Mouse (Mus musculus) kidney, adult 11 months (tissue): Measurements from ENCODE around the gene Mkln1.
"Not testable (repeated sequence)": the region's sequence is repeated elsewhere in the genome, so short reads cannot be mapped to it uniquely, and the experiment has no call there.

ENCODE experiments used
- DNase-seq: peaks from one replicate; pipeline ENCODE4 v3.0.0; 2022

Gene Mkln1

GRCm38 (mm10) chr6:31560138-31560959 lies 161.8 kb downstream of the Mkln1 start:
- no peak for DNase-seq

DNA sequence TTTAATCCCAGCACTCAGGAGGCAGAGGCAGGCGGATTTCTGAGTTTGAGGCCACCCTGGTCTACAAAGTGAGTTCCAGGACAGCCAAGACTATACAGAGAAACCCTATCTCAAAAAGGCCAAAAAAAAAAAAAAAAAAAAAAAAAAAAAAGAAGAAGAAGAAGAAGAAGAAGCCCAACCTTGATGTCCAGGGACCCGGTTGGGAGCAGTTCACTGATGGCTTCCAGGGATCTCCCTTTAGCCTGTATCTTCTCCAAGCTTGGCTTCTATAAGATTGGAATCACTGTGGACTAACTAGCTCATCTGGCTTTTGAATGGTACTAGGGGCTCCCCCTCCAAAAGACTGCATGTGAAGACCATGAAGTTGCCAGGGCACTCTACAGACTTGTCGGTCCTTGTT lies 163.4 kb downstream of the Mkln1 start:
- not testable (repeated sequence) for DNase-seq

GRCm38 (mm10) chr6:31562371-31563080 lies 164.0 kb downstream of the Mkln1 start:
- peak; percentile 11 for DNase-seq

- peak; percentile 67 for DNase-seq
These were observed 165.0 kb downstream of the Mkln1 start, which contains the start of gene Podxl for GRCm38 (mm10) chr6:31563235-31564181. Gene Podxl (minus strand): TSS chr6:31563981.

- no peak for DNase-seq
These were observed 165.6 kb downstream of the Mkln1 start for GRCm38 (mm10) chr6:31564182-31564531.

- DNase-seq = no peak
These were observed 166.4 kb downstream of the Mkln1 start for GRCm38 (mm10) chr6:31564901-31565391.
